Mouse (Mus musculus): ENCODE measurements around the gene Calcoco2. TPM values are rescaled to one million over a fixed set of nuclear protein-coding genes. Genes with fewer than 3 reads are reported as not detected.

The Calcoco2 gene
- polyA plus RNA-seq, 1 experiment from 2014 or later: not detected

- no peaks in the 10 kb centered on the region for H3K27me3 ChIP-seq (ENCODE audit: control insufficient read depth, insufficient read depth, low read length)
- WGBS: 0% methylated on average over 15 of the region's 15 CpGs
- no peak for ATAC-seq (replicated peaks; ENCODE audit: low FRiP score)
- H3K9ac ChIP-seq (ENCODE audit: low read length): peak overlapping the region; percentile 79
- peaks cover 6% of the 10 kb centered on the region; the same call in 1 of the 2 replicates for H3K36me3 ChIP-seq (ENCODE audit: control insufficient read depth, insufficient read depth, low read length)
- 0 out of 2 replicates have a peak overlapping the region, but pooled peaks have one; percentile 42 for H3K27ac ChIP-seq (ENCODE audit: low read depth, low read length)
- H3K4me1 ChIP-seq (replicated peaks; ENCODE audit: control insufficient read depth, insufficient read depth, low read length): peaks cover 6% of the 10 kb centered on the region
- no peak for DNase-seq (ENCODE audit: low spot score)
- no peaks in the 10 kb centered on the region for H3K9me3 ChIP-seq (ENCODE audit: control insufficient read depth, low read length)
- H3K4me3 ChIP-seq (ENCODE audit: low read depth, low read length): peak overlapping the region; percentile 74
- peak overlapping the region; percentile 98 for H3K4me2 ChIP-seq (ENCODE audit: low read depth, low read length, severe bottlenecking)
Observed at GRCm38 (mm10) chr11:96075177-96075508, 36.6 kb downstream of the Calcoco2 start.

DNA sequence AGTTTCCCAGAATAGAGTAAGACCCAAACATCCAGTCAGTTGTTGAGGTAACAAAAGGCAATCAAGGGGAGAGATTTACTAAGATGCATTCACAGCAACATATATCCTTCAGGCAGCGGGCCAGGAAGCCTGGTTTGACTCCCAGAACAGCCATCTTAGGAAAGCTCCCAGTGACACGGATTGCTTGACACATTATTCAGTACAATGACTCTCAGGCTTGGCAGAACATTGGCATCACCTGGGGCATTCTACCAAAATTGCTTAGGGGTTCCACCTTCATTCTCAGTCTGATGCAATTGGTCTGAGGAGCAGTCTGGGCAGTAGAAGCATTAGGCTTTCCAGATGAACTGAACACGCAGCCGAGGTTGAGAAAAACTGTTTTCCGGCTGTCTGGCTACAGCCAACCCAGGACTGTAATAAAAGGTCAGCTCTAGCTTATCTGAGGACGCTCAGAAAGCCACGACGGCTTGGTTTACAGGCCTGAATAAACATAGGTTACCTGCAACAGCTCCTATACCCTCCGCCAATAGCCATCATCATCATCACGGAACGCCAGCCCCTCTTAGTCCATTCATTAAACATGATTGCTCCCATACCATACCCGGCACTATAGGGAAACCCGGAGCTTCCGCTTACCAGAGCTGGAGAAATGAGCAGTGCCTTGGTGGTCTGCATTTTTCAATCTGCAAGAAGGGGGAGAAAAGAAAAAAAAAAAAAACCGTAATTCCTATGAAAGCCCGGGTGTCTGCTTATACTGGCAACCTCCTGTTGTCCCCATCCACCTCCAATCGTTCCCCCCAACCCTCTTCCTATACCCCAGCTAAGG lies 37.2 kb downstream of the Calcoco2 start:
- Histone ChIP-seq H3K36me3 (ENCODE audit: control insufficient read depth, insufficient read depth, low read length) (peaks cover 6% of the 10 kb centered on the region; the same call in 1 of the 2 replicates), H3K27me3 (ENCODE audit: control insufficient read depth, insufficient read depth, low read length) (no peaks in the 10 kb centered on the region), H3K9me3 (ENCODE audit: control insufficient read depth, low read length) (no peaks in the 10 kb centered on the region), H3K9ac (ENCODE audit: low read length) (peak overlapping the region; percentile 79), H3K4me2 (ENCODE audit: low read depth, low read length, severe bottlenecking) (peak overlapping the region; percentile 98), H3K27ac (ENCODE audit: low read depth, low read length) (0 out of 2 replicates have a peak overlapping the region, but pooled peaks have one; percentile 42), H3K4me1 (replicated peaks; ENCODE audit: control insufficient read depth, insufficient read depth, low read length) (peaks cover 6% of the 10 kb centered on the region), H3K4me3 (ENCODE audit: low read depth, low read length) (peak overlapping the region; percentile 74)
- DNase-seq (ENCODE audit: low spot score) (no peak), ATAC-seq (replicated peaks; ENCODE audit: low FRiP score) (no peak)
- 32% methylated on average over 17 of the region's 17 CpGs for WGBS

- H3K9ac ChIP-seq (ENCODE audit: low read length): no peak overlapping the region
- H3K4me3 ChIP-seq (ENCODE audit: low read depth, low read length): no peak overlapping the region
- H3K4me1 ChIP-seq (replicated peaks; ENCODE audit: control insufficient read depth, insufficient read depth, low read length): peaks cover 6% of the 10 kb centered on the region
- DNase-seq (ENCODE audit: low spot score): no peak
- 90% methylated on average over 7 of the region's 9 CpGs for WGBS
- peaks cover 6% of the 10 kb centered on the region; the same call in 1 of the 2 replicates for H3K36me3 ChIP-seq (ENCODE audit: control insufficient read depth, insufficient read depth, low read length)
- H3K4me2 ChIP-seq (ENCODE audit: low read depth, low read length, severe bottlenecking): no peak overlapping the region
- ATAC-seq (replicated peaks; ENCODE audit: low FRiP score): no peak
- no peaks in the 10 kb centered on the region for H3K27me3 ChIP-seq (ENCODE audit: control insufficient read depth, insufficient read depth, low read length)
- H3K9me3 ChIP-seq (ENCODE audit: control insufficient read depth, low read length): no peaks in the 10 kb centered on the region
- H3K27ac ChIP-seq (ENCODE audit: low read depth, low read length): no peak overlapping the region
Observed at GRCm38 (mm10) chr11:96073295-96073993, 38.3 kb downstream of the Calcoco2 start.

DNA sequence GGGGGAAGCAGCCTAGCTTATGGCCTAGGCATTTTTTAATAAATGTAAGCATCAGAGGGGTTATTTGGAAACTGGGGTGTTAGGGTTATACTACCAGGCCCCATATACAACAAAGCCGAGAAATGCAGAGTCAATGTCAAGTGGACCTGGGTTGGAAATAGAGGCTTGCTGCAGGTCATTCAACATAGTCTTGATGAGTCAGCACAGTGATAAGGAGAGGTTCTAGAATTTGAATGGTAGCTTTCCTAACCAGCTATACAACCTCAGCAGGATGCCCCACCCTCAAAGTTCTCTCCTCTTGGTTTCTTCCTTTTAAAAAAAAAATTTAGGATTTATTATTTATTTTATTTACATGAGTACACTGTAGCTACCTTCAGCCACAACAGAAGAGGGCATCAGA lies 40.8 kb downstream of the Calcoco2 start:
- no peak overlapping the region for H3K27ac ChIP-seq (ENCODE audit: low read depth, low read length)
- peaks cover 6% of the 10 kb centered on the region; the same call in 1 of the 2 replicates for H3K36me3 ChIP-seq (ENCODE audit: control insufficient read depth, insufficient read depth, low read length)
- 80% methylated on average over 1 of the region's 1 CpGs for WGBS
- no peaks in the 10 kb centered on the region for H3K9me3 ChIP-seq (ENCODE audit: control insufficient read depth, low read length)
- no peak overlapping the region for H3K4me3 ChIP-seq (ENCODE audit: low read depth, low read length)
- no peak overlapping the region for H3K9ac ChIP-seq (ENCODE audit: low read length)
- no peak for DNase-seq (ENCODE audit: low spot score)
- no peaks in the 10 kb centered on the region for H3K27me3 ChIP-seq (ENCODE audit: control insufficient read depth, insufficient read depth, low read length)
- peaks cover 6% of the 10 kb centered on the region for H3K4me1 ChIP-seq (replicated peaks; ENCODE audit: control insufficient read depth, insufficient read depth, low read length)
- ATAC-seq (replicated peaks; ENCODE audit: low FRiP score): no peak
- H3K4me2 ChIP-seq (ENCODE audit: low read depth, low read length, severe bottlenecking): no peak overlapping the region

DNA sequence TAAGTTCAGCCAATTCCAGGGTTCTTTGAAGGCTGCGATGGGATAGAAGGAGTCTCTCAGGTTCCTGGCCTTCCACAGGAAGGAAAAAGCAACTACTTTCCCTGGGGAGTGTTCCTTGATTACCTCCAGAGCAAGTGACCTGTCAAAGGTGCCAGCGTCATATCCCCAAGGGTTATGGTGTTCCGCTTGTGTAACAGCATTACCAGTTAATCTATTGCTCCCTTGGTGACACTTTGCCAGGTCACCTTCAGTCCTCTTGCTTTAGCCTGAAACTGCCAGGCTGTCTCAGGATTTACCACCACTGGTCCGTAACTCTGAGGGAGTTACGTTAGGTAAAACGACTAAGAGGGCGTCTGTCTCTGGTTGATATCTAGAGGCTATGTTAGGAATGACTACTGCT lies 41.4 kb downstream of the Calcoco2 start:
- H3K36me3 ChIP-seq (ENCODE audit: control insufficient read depth, insufficient read depth, low read length): peaks cover 6% of the 10 kb centered on the region; the same call in 1 of the 2 replicates
- peaks cover 8% of the 10 kb centered on the region for H3K4me1 ChIP-seq (replicated peaks; ENCODE audit: control insufficient read depth, insufficient read depth, low read length)
- no peak overlapping the region for H3K9ac ChIP-seq (ENCODE audit: low read length)
- H3K9me3 ChIP-seq (ENCODE audit: control insufficient read depth, low read length): no peaks in the 10 kb centered on the region
- no peak for DNase-seq (ENCODE audit: low spot score)
- WGBS: 93% methylated on average over 7 of the region's 7 CpGs
- H3K27ac ChIP-seq (ENCODE audit: low read depth, low read length): no peak overlapping the region
- ATAC-seq (replicated peaks; ENCODE audit: low FRiP score): no peak
- no peak overlapping the region for H3K4me2 ChIP-seq (ENCODE audit: low read depth, low read length, severe bottlenecking)
- no peaks in the 10 kb centered on the region for H3K27me3 ChIP-seq (ENCODE audit: control insufficient read depth, insufficient read depth, low read length)
- H3K4me3 ChIP-seq (ENCODE audit: low read depth, low read length): no peak overlapping the region

DNA sequence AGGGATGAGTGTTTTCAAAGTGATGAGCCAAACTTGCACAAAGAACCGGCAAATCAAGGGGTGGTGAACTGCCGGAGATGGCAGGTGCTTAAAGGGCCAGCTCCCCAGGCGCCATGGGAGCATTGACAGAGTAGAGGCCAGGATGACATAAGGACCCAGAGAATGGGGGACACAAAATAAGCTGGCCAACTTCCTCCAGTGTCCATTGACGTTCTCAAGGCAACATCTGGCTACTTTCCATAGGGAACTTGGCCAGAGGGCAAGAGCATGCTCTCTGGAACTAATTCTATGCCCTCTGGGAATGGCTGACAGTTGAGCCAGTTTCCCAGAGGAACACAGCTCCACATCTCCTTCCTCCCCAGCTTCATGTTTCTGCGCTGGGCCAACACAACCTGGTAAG lies 43.5 kb downstream of the Calcoco2 start:
- Histone ChIP-seq H3K4me3 (ENCODE audit: low read depth, low read length) (no peak overlapping the region), H3K27me3 (ENCODE audit: control insufficient read depth, insufficient read depth, low read length) (no peaks in the 10 kb centered on the region), H3K27ac (ENCODE audit: low read depth, low read length) (no peak overlapping the region), H3K9me3 (ENCODE audit: control insufficient read depth, low read length) (no peaks in the 10 kb centered on the region), H3K4me2 (ENCODE audit: low read depth, low read length, severe bottlenecking) (no peak overlapping the region), H3K36me3 (ENCODE audit: control insufficient read depth, insufficient read depth, low read length) (peaks cover 6% of the 10 kb centered on the region; the same call in 1 of the 2 replicates), H3K9ac (ENCODE audit: low read length) (no peak overlapping the region), H3K4me1 (replicated peaks; ENCODE audit: control insufficient read depth, insufficient read depth, low read length) (peaks cover 5% of the 10 kb centered on the region)
- 83% methylated on average over 5 of the region's 5 CpGs for WGBS
- ATAC-seq (replicated peaks; ENCODE audit: low FRiP score) (no peak), DNase-seq (ENCODE audit: low spot score) (no peak)

DNA sequence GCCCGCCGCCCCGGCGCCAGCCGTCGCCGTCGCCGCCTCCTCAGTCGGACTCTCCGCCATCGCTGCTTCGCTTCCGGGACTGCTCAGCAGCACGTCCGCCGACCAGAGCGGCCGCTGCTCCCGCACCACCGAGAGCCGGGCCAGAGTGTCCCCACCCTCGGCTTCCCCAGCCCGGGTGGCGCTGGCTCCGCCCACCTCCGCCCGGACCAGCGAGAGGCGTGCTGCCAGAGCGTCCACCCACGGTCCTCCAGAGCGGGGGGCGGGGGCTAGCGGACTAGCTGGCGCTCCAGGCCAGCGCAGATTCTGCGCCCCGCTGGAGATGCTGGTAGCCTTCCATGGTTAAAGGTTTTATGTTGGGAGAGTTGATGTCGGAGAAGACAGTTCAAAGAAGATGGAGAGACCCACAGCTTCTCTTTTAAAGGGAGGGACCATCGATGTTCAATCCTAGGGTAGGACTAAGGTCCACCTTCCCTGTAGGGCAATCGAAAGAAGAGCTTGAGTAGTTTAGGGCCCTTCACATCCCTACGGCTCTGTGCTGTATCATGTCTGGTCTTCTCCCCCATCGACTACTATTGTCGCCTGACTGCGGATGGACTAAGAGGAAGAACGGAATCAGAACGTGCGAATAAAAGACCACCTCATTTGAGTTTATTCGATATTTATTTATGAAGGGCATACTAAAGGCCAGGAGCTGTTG lies 46.4 kb downstream of the Calcoco2 start, which contains the start of gene Ube2z:
Gene Ube2z, minus strand, starts transcription at position 174 of the 697 bp plus-strand sequence.
- Histone ChIP-seq H3K9me3 (ENCODE audit: control insufficient read depth, low read length) (no peaks in the 10 kb centered on the region), H3K9ac (ENCODE audit: low read length) (peak within 1 kb of the TSS; percentile 87), H3K27me3 (ENCODE audit: control insufficient read depth, insufficient read depth, low read length) (no peaks in the 10 kb centered on the region), H3K4me3 (ENCODE audit: low read depth, low read length) (peak within 1 kb of the TSS; percentile 97), H3K4me1 (replicated peaks; ENCODE audit: control insufficient read depth, insufficient read depth, low read length) (peaks cover 5% of the 10 kb centered on the region), H3K36me3 (ENCODE audit: control insufficient read depth, insufficient read depth, low read length) (no peaks in the 10 kb centered on the region; the same call in 1 of the 2 replicates), H3K4me2 (ENCODE audit: low read depth, low read length, severe bottlenecking) (peak within 1 kb of the TSS; percentile 89), H3K27ac (ENCODE audit: low read depth, low read length) (peak within 1 kb of the TSS; percentile 66)
- DNase-seq (ENCODE audit: low spot score): peak; percentile 98
- ATAC-seq (replicated peaks; ENCODE audit: low FRiP score): peak; percentile 99
- WGBS: 7% methylated on average over 33 of the region's 50 CpGs

DNA sequence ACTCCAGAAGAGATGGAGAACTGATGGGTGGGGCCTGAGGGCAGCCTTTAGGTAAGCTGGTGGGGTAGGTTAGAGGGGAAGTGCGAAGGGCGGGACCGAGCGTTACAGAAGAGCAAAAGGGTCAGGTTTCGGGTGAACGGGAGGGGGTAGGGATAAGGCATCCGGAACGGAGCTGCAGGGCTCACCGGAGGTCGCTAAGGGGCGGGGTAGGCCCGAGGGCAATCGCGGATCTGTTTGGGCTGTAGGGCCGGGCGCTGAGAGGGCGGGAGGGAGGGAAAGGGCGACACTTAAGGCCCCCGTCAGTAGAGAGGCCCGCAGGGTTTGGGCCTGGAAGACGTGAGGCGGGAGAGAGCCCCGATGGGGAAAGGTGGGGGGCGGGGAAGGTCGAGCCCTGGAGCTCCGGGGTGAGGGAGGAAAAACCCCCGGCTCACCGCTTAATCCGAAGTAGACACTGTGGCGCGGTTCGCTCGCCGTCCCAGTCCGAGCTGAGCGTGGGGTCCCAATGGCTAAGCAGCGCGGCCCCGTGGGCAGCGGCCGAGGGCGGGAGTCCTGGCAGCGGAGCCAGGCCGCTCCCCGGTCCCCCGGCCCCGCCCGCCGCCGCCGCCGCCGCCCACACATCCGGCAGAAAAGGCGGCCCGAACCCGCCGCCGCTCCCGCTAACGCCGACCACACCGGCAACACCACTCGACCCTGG lies 47.1 kb downstream of the Calcoco2 start:
- ATAC-seq (replicated peaks; ENCODE audit: low FRiP score): peak; percentile 74
- WGBS: 0% methylated on average over 38 of the region's 64 CpGs

More for the DNA sequence above, 47.1 kb downstream of the Calcoco2 start:
- peaks cover 5% of the 10 kb centered on the region for H3K4me1 ChIP-seq (replicated peaks; ENCODE audit: control insufficient read depth, insufficient read depth, low read length)
- peak overlapping the region; percentile 97 for H3K4me3 ChIP-seq (ENCODE audit: low read depth, low read length)
- no peaks in the 10 kb centered on the region for H3K9me3 ChIP-seq (ENCODE audit: control insufficient read depth, low read length)
- peak; percentile 77 for DNase-seq (ENCODE audit: low spot score)
- H3K36me3 ChIP-seq (ENCODE audit: control insufficient read depth, insufficient read depth, low read length): peaks cover 3% of the 10 kb centered on the region; the same call in 1 of the 2 replicates
- H3K9ac ChIP-seq (ENCODE audit: low read length): peak overlapping the region; percentile 87
- no peaks in the 10 kb centered on the region for H3K27me3 ChIP-seq (ENCODE audit: control insufficient read depth, insufficient read depth, low read length)
- H3K27ac ChIP-seq (ENCODE audit: low read depth, low read length): peak overlapping the region; percentile 66
- H3K4me2 ChIP-seq (ENCODE audit: low read depth, low read length, severe bottlenecking): peak overlapping the region; percentile 89

Measured in forebrain, embryonic 11.5 days (tissue).